Mouse (Mus musculus): Measurements from ENCODE around the gene Tfap2e. TPM values are rescaled to one million over a fixed set of nuclear protein-coding genes. Genes with fewer than 3 reads are reported as not detected.

Tfap2e gene
- polyA plus RNA-seq, 1 experiment from 2014 or later: not detected

GRCm38 (mm10) chr4:126756766-126757165 lies 20.7 kb upstream of the Tfap2e start:
- H3K9ac ChIP-seq: no peak overlapping the region

GRCm38 (mm10) chr4:126754736-126755374 lies 18.8 kb upstream of the Tfap2e start:
- no peak for ATAC-seq (ENCODE audit: insufficient read depth)
- peaks cover 7% of the 10 kb centered on the region; the same call in 1 of the 2 replicates for H3K4me1 ChIP-seq (ENCODE audit: insufficient read depth)
- peak overlapping the region; percentile 96 for H3K27ac ChIP-seq (ENCODE audit: low read depth)
- DNase-seq: no peak
- peak overlapping the region; percentile 88 for H3K4me3 ChIP-seq (ENCODE audit: low read depth, low read length)
- peaks cover 25% of the 10 kb centered on the region; the same call in 1 of the 2 replicates for H3K36me3 ChIP-seq (ENCODE audit: insufficient read depth)
- no peak for TF ChIP-seq CTCF (IDR thresholded peaks at IDR 0.05; ENCODE audit: low read depth)
- 20% methylated on average over 12 of the region's 12 CpGs for WGBS
- no peaks in the 10 kb centered on the region for H3K27me3 ChIP-seq (ENCODE audit: insufficient read depth, low read length)
- no peaks in the 10 kb centered on the region for H3K9me3 ChIP-seq (ENCODE audit: low read depth, low read length)
- peak overlapping the region; percentile 93 for H3K4me2 ChIP-seq
- H3K9ac ChIP-seq: peak overlapping the region; percentile 64; the same call in 1 of the 2 replicates

More at GRCm38 (mm10) chr4:126756766-126757165, 20.7 kb upstream of the Tfap2e start:
- no peak overlapping the region for H3K4me2 ChIP-seq
- no peak overlapping the region for H3K27ac ChIP-seq (ENCODE audit: low read depth)
- H3K4me1 ChIP-seq (ENCODE audit: insufficient read depth): peaks cover 3% of the 10 kb centered on the region; the same call in 1 of the 2 replicates
- peaks cover 27% of the 10 kb centered on the region; the same call in 1 of the 2 replicates for H3K36me3 ChIP-seq (ENCODE audit: insufficient read depth)
- WGBS: 71% methylated on average over 4 of the region's 4 CpGs
- no peak for TF ChIP-seq CTCF (IDR thresholded peaks at IDR 0.05; ENCODE audit: low read depth)
- ATAC-seq (ENCODE audit: insufficient read depth) (no peak), DNase-seq (no peak)
- no peaks in the 10 kb centered on the region for H3K27me3 ChIP-seq (ENCODE audit: insufficient read depth, low read length)
- H3K9me3 ChIP-seq (ENCODE audit: low read depth, low read length): no peaks in the 10 kb centered on the region
- no peak overlapping the region for H3K4me3 ChIP-seq (ENCODE audit: low read depth, low read length)

- no peak for TF ChIP-seq CTCF (IDR thresholded peaks at IDR 0.05; ENCODE audit: low read depth)
- ATAC-seq (ENCODE audit: insufficient read depth) (no peak), DNase-seq (no peak)
- peaks cover 25% of the 10 kb centered on the region; the same call in 1 of the 2 replicates for H3K36me3 ChIP-seq (ENCODE audit: insufficient read depth)
- H3K9me3 ChIP-seq (ENCODE audit: low read depth, low read length): no peaks in the 10 kb centered on the region
- peak overlapping the region; percentile 88 for H3K4me3 ChIP-seq (ENCODE audit: low read depth, low read length)
- H3K27me3 ChIP-seq (ENCODE audit: insufficient read depth, low read length): no peaks in the 10 kb centered on the region
- H3K9ac ChIP-seq: peak overlapping the region; percentile 64
- H3K27ac ChIP-seq (ENCODE audit: low read depth): peak overlapping the region; percentile 96
- H3K4me2 ChIP-seq: peak overlapping the region; percentile 93
- under 1% methylated on average over 12 of the region's 12 CpGs for WGBS
- peaks cover 7% of the 10 kb centered on the region; the same call in 1 of the 2 replicates for H3K4me1 ChIP-seq (ENCODE audit: insufficient read depth)
Observed at GRCm38 (mm10) chr4:126754231-126754611, 18.2 kb upstream of the Tfap2e start.

- ATAC-seq (ENCODE audit: insufficient read depth) (peak; percentile 99), DNase-seq (peak; percentile 96)
- under 1% methylated on average over 70 of the region's 71 CpGs for WGBS
- Histone ChIP-seq H3K27ac (ENCODE audit: low read depth) (peak within 1 kb of the TSS; percentile 96), H3K4me1 (ENCODE audit: insufficient read depth) (peaks cover 7% of the 10 kb centered on the region; the same call in 1 of the 2 replicates), H3K4me3 (ENCODE audit: low read depth, low read length) (peak within 1 kb of the TSS; percentile 88), H3K9me3 (ENCODE audit: low read depth, low read length) (no peaks in the 10 kb centered on the region), H3K27me3 (ENCODE audit: insufficient read depth, low read length) (no peaks in the 10 kb centered on the region), H3K9ac (peak within 1 kb of the TSS; percentile 64), H3K4me2 (peak within 1 kb of the TSS; percentile 93), H3K36me3 (ENCODE audit: insufficient read depth) (peaks cover 31% of the 10 kb centered on the region)
- no peak for TF ChIP-seq CTCF (IDR thresholded peaks at IDR 0.05; ENCODE audit: low read depth)
Observed at GRCm38 (mm10) chr4:126753268-126754230, 17.5 kb upstream of the Tfap2e start, which contains the start of the genes Ncdn and AU040320. Ncdn (minus strand) TSS chr4:126753438. AU040320 (plus strand) TSS chr4:126753544.

GRCm38 (mm10) chr4:126752608-126753141 lies 16.6 kb upstream of the Tfap2e start:
- Histone ChIP-seq H3K9ac (peak overlapping the region; percentile 64), H3K4me2 (peak overlapping the region; percentile 93), H3K4me1 (ENCODE audit: insufficient read depth) (peaks cover 7% of the 10 kb centered on the region; the same call in 1 of the 2 replicates), H3K36me3 (ENCODE audit: insufficient read depth) (peaks cover 27% of the 10 kb centered on the region), H3K9me3 (ENCODE audit: low read depth, low read length) (no peaks in the 10 kb centered on the region), H3K27ac (ENCODE audit: low read depth) (peak overlapping the region; percentile 96; the same call in 1 of the 2 replicates), H3K27me3 (ENCODE audit: insufficient read depth, low read length) (no peaks in the 10 kb centered on the region), H3K4me3 (ENCODE audit: low read depth, low read length) (peak overlapping the region; percentile 88)
- peak; percentile 49 for DNase-seq
- no peak for TF ChIP-seq CTCF (IDR thresholded peaks at IDR 0.05; ENCODE audit: low read depth)
- WGBS: under 1% methylated on average over 23 of the region's 23 CpGs
- no peak for ATAC-seq (ENCODE audit: insufficient read depth)

GRCm38 (mm10) chr4:126752024-126752607 lies 16.1 kb upstream of the Tfap2e start:
- Histone ChIP-seq H3K36me3 (ENCODE audit: insufficient read depth) (peaks cover 28% of the 10 kb centered on the region), H3K4me1 (ENCODE audit: insufficient read depth) (peaks cover 7% of the 10 kb centered on the region; the same call in 1 of the 2 replicates), H3K4me3 (ENCODE audit: low read depth, low read length) (peak overlapping the region; percentile 88), H3K4me2 (peak overlapping the region; percentile 93), H3K9ac (peak overlapping the region; percentile 64), H3K27me3 (ENCODE audit: insufficient read depth, low read length) (no peaks in the 10 kb centered on the region), H3K9me3 (ENCODE audit: low read depth, low read length) (no peaks in the 10 kb centered on the region), H3K27ac (ENCODE audit: low read depth) (no peak overlapping the region)
- DNase-seq (no peak), ATAC-seq (ENCODE audit: insufficient read depth) (no peak)
- 0 out of 2 replicates have a peak, but pooled peaks have one; percentile 5 for TF ChIP-seq CTCF (IDR thresholded peaks at IDR 0.05; ENCODE audit: low read depth)
- WGBS: 8% methylated on average over 13 of the region's 13 CpGs
